Mouse (Mus musculus) stomach, embryonic 15.5 days (tissue): ENCODE measurements at regions not wholly inside any gene's neighbourhood (a gene's known extent, or its start where the extent isn't known, plus 50 kb on each side); places are given as distances from the start of the nearest gene placed in this dataset.
A peak's percentile ranks its signal among the peaks of the same experiment; 100 is the strongest.

ENCODE experiments used
- ATAC-seq: fragments of 200-750 bp; cut with Nextera tagmentation; 2 replicates; pipeline ENCODE4 v1.8.0; 2017; ENCODE audit warnings: low read depth, moderate number of reproducible peaks, moderate TSS enrichment; ENCODE audit not compliant: insufficient read depth, low FRiP score
- H3K27ac ChIP-seq: fragments of 300-500 bp; sonication (generic); 2 replicates; pipeline ENCODE4 v1.5.1; 2015; ENCODE audit warnings: mild to moderate bottlenecking, inconsistent platforms
- H3K27me3 ChIP-seq: fragments of 300-500 bp; sonication (generic); replicated peaks from 2 replicates; pipeline ENCODE4 v1.6.1; 2015; ENCODE audit warnings: inconsistent platforms
- H3K36me3 ChIP-seq: fragments of 300-500 bp; sonication (generic); 2 replicates; pipeline ENCODE4 v1.6.1; 2015; ENCODE audit warnings: inconsistent platforms
- H3K4me1 ChIP-seq: fragments of 300-500 bp; sonication (generic); 2 replicates; pipeline ENCODE4 v1.6.1; 2015; ENCODE audit warnings: inconsistent platforms
- H3K4me2 ChIP-seq: fragments of 300-500 bp; sonication (generic); 2 replicates; pipeline ENCODE4 v1.6.1; 2015; ENCODE audit warnings: mild to moderate bottlenecking, inconsistent platforms
- H3K4me3 ChIP-seq: fragments of 300-500 bp; sonication (generic); replicated peaks from 2 replicates; pipeline ENCODE4 v1.5.1; 2015; ENCODE audit warnings: inconsistent platforms
- H3K9ac ChIP-seq: fragments of 300-500 bp; sonication (generic); 2 replicates; pipeline ENCODE4 v1.6.1; 2015; ENCODE audit warnings: inconsistent platforms
- H3K9me3 ChIP-seq: fragments of 300-500 bp; sonication (generic); 2 replicates; pipeline ENCODE4 v1.6.1; 2016; ENCODE audit warnings: inconsistent platforms
- WGBS: fragments of 180-500 bp; shearing (Covaris S2); methylation state at CpG from one replicate; pipeline ENCODE4 v1.1.7; 2015; 5-methylcytosine and 5-hydroxymethylcytosine counted together

- H3K9me3 ChIP-seq, result no peaks in the 10 kb centered on the region
- no peaks in the 10 kb centered on the region for H3K27me3 ChIP-seq
- H3K4me1 ChIP-seq, result no peaks in the 10 kb centered on the region
- no peak overlapping the region for H3K27ac ChIP-seq
- peak; percentile 79; the same call in 1 of the 2 replicates for ATAC-seq
- H3K4me2 ChIP-seq, result no peak overlapping the region
- no peak overlapping the region for H3K4me3 ChIP-seq
- no peak overlapping the region for H3K9ac ChIP-seq
- WGBS, result 19% methylated on average over 2 of the region's 2 CpGs
- no peaks in the 10 kb centered on the region for H3K36me3 ChIP-seq
Observed at GRCm38 (mm10) chr10:95622879-95623517, 50.3 kb downstream of the Anapc15-ps start.

DNA sequence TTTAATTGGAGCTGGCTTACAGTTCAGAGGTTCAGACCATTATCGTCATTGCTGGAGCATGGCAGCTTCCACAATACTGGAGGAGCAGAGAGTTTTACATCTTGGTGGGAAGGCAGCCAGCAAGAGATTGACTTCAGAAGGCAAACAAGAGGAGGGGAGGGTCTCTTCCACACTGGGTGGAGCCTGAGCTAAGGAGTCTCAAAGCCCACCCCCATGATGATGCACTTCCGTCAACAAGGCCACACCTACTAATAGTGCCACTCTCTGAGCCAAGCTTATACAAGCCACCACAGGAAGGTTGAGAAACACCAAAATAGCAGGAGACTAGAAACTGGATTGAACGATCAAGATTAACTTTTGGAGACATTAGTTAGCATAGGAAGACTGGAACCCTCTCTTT, 52.5 kb downstream of the Anapc15-ps start:
- Histone ChIP-seq H3K4me2 (no peak overlapping the region), H3K9me3 (no peaks in the 10 kb centered on the region), H3K27me3 (no peaks in the 10 kb centered on the region), H3K4me3 (no peak overlapping the region), H3K27ac (no peak overlapping the region), H3K4me1 (no peaks in the 10 kb centered on the region), H3K36me3 (no peaks in the 10 kb centered on the region), H3K9ac (no peak overlapping the region)
- WGBS, result 93% methylated on average over 3 of the region's 3 CpGs
- no peak for ATAC-seq

DNA sequence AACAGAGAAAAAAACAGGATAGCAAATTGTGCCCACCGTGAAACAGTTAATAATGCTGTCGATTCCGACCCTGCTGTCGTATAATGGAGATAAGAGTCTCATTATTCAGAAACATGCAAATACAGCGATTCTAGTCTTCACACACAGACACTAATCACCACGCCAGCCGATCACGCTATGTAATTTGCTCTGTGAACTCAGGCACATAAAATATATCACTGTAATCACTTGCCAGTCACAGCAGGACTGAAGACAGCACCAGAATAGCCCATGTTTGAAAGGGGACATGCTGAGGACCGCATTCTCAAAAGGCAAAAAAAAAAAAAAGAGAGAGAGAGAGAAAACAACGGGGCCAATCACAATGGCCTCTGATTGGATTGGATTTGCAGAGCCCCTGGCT, 53.6 kb downstream of the Anapc15-ps start:
- no peak overlapping the region for H3K9ac ChIP-seq
- ATAC-seq, result no peak
- 36% methylated on average over 10 of the region's 10 CpGs for WGBS
- H3K4me1 ChIP-seq, result no peaks in the 10 kb centered on the region
- H3K27me3 ChIP-seq, result no peaks in the 10 kb centered on the region
- no peaks in the 10 kb centered on the region for H3K9me3 ChIP-seq
- H3K4me3 ChIP-seq, result no peak overlapping the region
- no peaks in the 10 kb centered on the region for H3K36me3 ChIP-seq
- H3K4me2 ChIP-seq, result no peak overlapping the region
- no peak overlapping the region for H3K27ac ChIP-seq

GRCm38 (mm10) chr10:95618451-95619079, 54.6 kb upstream of the Nudt4 start:
- WGBS, result 61% methylated on average over 9 of the region's 9 CpGs
- Histone ChIP-seq H3K27ac (no peak overlapping the region), H3K36me3 (no peaks in the 10 kb centered on the region), H3K4me1 (no peaks in the 10 kb centered on the region), H3K9me3 (no peaks in the 10 kb centered on the region), H3K4me3 (no peak overlapping the region), H3K4me2 (no peak overlapping the region), H3K27me3 (no peaks in the 10 kb centered on the region), H3K9ac (no peak overlapping the region)
- ATAC-seq, result no peak

- WGBS, result 71% methylated on average over 5 of the region's 5 CpGs
- Histone ChIP-seq H3K9ac (no peak overlapping the region), H3K4me1 (no peaks in the 10 kb centered on the region), H3K36me3 (no peaks in the 10 kb centered on the region), H3K4me3 (no peak overlapping the region), H3K27ac (no peak overlapping the region), H3K9me3 (no peaks in the 10 kb centered on the region), H3K27me3 (no peaks in the 10 kb centered on the region), H3K4me2 (no peak overlapping the region)
- no peak for ATAC-seq
Observed at GRCm38 (mm10) chr10:95616821-95617220, 52.9 kb upstream of the Nudt4 start.

GRCm38 (mm10) chr10:95615849-95616650, 52.1 kb upstream of the Nudt4 start:
- no peaks in the 10 kb centered on the region for H3K27me3 ChIP-seq
- no peaks in the 10 kb centered on the region for H3K9me3 ChIP-seq
- no peak for ATAC-seq
- no peak overlapping the region for H3K4me3 ChIP-seq
- no peak overlapping the region for H3K4me2 ChIP-seq
- no peak overlapping the region for H3K9ac ChIP-seq
- H3K36me3 ChIP-seq, result no peaks in the 10 kb centered on the region
- H3K4me1 ChIP-seq, result no peaks in the 10 kb centered on the region
- WGBS, result 76% methylated on average over 25 of the region's 25 CpGs
- H3K27ac ChIP-seq, result no peak overlapping the region
